Mouse (Mus musculus) Patski (cell line): ENCODE measurements around the gene Mrpl36. TPM values are rescaled to one million over a fixed set of nuclear protein-coding genes. Genes with fewer than 3 reads are reported as not detected.

Source experiments
- ATAC-seq: fragments of 100-300 bp; one replicate; pipeline ENCODE4 v1.8.0; 2021
- CTCF ChIA-PET: fragments of 350-600 bp; sonication (Branson Sonifier 250); formaldehyde crosslinking; loops from one replicate; lab custom pipeline; 2022; ENCODE audit warnings: inconsistent platforms; lab: Charles Lee
- POLR2A ChIA-PET: fragments of 350-600 bp; sonication (Branson Sonifier 250); formaldehyde crosslinking; loops from one replicate; lab custom pipeline; 2022; ENCODE audit warnings: antibody characterized with exemption, inconsistent platforms; lab: Charles Lee
- DNase-seq: peaks from one replicate; pipeline ENCODE4 v3.0.0-alpha.2; 2011; ENCODE audit warnings: low read depth, low spot score
- H3K27me3 ChIP-seq: fragments of 371-371 bp; one replicate; pipeline ENCODE4 v1.5.1; 2021
- CTCF ChIP-seq: fragments of 100-300 bp; IDR thresholded peaks from one replicate; pipeline ENCODE4 v1.5.1; 2021
- in situ Hi-C: fragments of 300-500 bp; cut with MboI; formaldehyde crosslinking; loops from 3 replicates; pipeline ENCODE4 v1.11.1; 2018; ENCODE audit warnings: low pct_unique_long_range_greater_than_20kb, mixed read lengths
- polyA plus RNA-seq: library from polyadenylated mRNA; unstranded; gene quantifications from one replicate; pipeline ENCODE4 v1.2.3, GENCODE M21; 2021

Mrpl36 gene
- polyA plus RNA-seq, 1 experiment from 2014 or later: 62.8 TPM

GRCm38 (mm10) chr13:73306430-73306829 lies 21.9 kb upstream of the Mrpl36 start:
- POLR2A ChIA-PET: no interaction called here
- no peak for DNase-seq
- in situ Hi-C loops: no loop called here
- CTCF ChIA-PET: no interaction called here
- peaks cover 4% of the 10 kb centered on the region for H3K27me3 ChIP-seq
- TF ChIP-seq CTCF: no peak
- ATAC-seq: no peak

- CTCF ChIA-PET: interaction anchor here (0.9 to 1.2 kb wide), 3 partner anchors 20 to 34 kb away, joined by 3 read pairs; no protein-coding TSS in a partner anchor
Measured at GRCm38 (mm10) chr13:73310183-73310929, 18.0 kb upstream of the Mrpl36 start.

GRCm38 (mm10) chr13:73320048-73320447 lies 8.3 kb upstream of the Mrpl36 start:
- H3K27me3 ChIP-seq: no peaks in the 10 kb centered on the region
- in situ Hi-C loops: no loop called here
- DNase-seq (no peak), ATAC-seq (no peak)
- CTCF ChIA-PET: no interaction called here
- no peak for TF ChIP-seq CTCF
- POLR2A ChIA-PET: no interaction called here

More at GRCm38 (mm10) chr13:73310183-73310929, 18.0 kb upstream of the Mrpl36 start:
- ATAC-seq (peak; percentile 76), DNase-seq (no peak)
- TF ChIP-seq CTCF: peak; percentile 80
- in situ Hi-C loops: no loop called here
- POLR2A ChIA-PET: no interaction called here
- H3K27me3 ChIP-seq: peaks cover 4% of the 10 kb centered on the region

- ATAC-seq: no peak
- ChIA-PET POLR2A (interaction anchor here (0.5 kb wide), 1 partner anchor 20 kb away, joined by 3 read pairs; no protein-coding TSS in a partner anchor), CTCF (no interaction called here)
- no peak for DNase-seq
- no peak for TF ChIP-seq CTCF
- no peaks in the 10 kb centered on the region for H3K27me3 ChIP-seq
- in situ Hi-C loops: no loop called here
Measured at GRCm38 (mm10) chr13:73322626-73323025, 5.7 kb upstream of the Mrpl36 start.

- ATAC-seq: no peak
- no peak for DNase-seq
- H3K27me3 ChIP-seq: no peaks in the 10 kb centered on the region
- ChIA-PET CTCF (no interaction called here), POLR2A (no interaction called here)
- no peak for TF ChIP-seq CTCF
- in situ Hi-C loops: no loop called here
Measured at GRCm38 (mm10) chr13:73323406-73323805, 4.9 kb upstream of the Mrpl36 start.

GRCm38 (mm10) chr13:73330844-73331501 lies 2.7 kb downstream of the Mrpl36 start:
- ChIA-PET CTCF (no interaction called here), POLR2A (interaction anchor here (0.5 kb wide), 1 partner anchor 49 kb away, joined by 3 read pairs; no protein-coding TSS in a partner anchor)
- no peak for DNase-seq
- H3K27me3 ChIP-seq: no peaks in the 10 kb centered on the region
- peak; percentile 65 for ATAC-seq
- in situ Hi-C loops: no loop called here
- TF ChIP-seq CTCF: no peak

GRCm38 (mm10) chr13:73331736-73332135 lies 3.4 kb downstream of the Mrpl36 start:
- CTCF ChIA-PET: no interaction called here
- H3K27me3 ChIP-seq: no peaks in the 10 kb centered on the region
- in situ Hi-C loops: no loop called here
- ATAC-seq: no peak
- no peak for DNase-seq
- no peak for TF ChIP-seq CTCF
- POLR2A ChIA-PET: no interaction called here

- H3K27me3 ChIP-seq: no peaks in the 10 kb centered on the region
- DNase-seq: peak; percentile 55
- POLR2A ChIA-PET: no interaction called here
- CTCF ChIA-PET: interaction anchor here (1.9 to 2.7 kb wide), 2 partner anchors 14 to 23 kb away, joined by 4 to 7 read pairs; no protein-coding TSS in a partner anchor
- no peak for TF ChIP-seq CTCF
- ATAC-seq: peak; percentile 48
- in situ Hi-C loops: no loop called here
Measured at GRCm38 (mm10) chr13:73336753-73337152, 8.4 kb downstream of the Mrpl36 start.

- ATAC-seq (no peak), DNase-seq (no peak)
- peak; percentile 60 for TF ChIP-seq CTCF
- ChIA-PET CTCF (interaction anchor here (0.8 kb wide), 1 partner anchor 35 kb away, joined by 3 read pairs; no protein-coding TSS in a partner anchor), POLR2A (interaction anchor here (0.5 kb wide), 1 partner anchor 24 kb away, joined by 3 read pairs; no protein-coding TSS in a partner anchor)
- no peaks in the 10 kb centered on the region for H3K27me3 ChIP-seq
- in situ Hi-C loops: no loop called here
Measured at GRCm38 (mm10) chr13:73345102-73345890, 17.0 kb downstream of the Mrpl36 start.

- in situ Hi-C loops: no loop called here
- DNase-seq (no peak), ATAC-seq (no peak)
- ChIA-PET CTCF (no interaction called here), POLR2A (no interaction called here)
- no peaks in the 10 kb centered on the region for H3K27me3 ChIP-seq
- TF ChIP-seq CTCF: no peak
Measured at GRCm38 (mm10) chr13:73346131-73346530, 17.8 kb downstream of the Mrpl36 start.
